Mouse (Mus musculus) layer of hippocampus, postnatal 10 days (tissue): ENCODE data around the gene Lrfn1. TPM values are rescaled to one million over a fixed set of nuclear protein-coding genes. Genes with fewer than 3 reads are reported as not detected.
A peak's percentile ranks its signal among the peaks of the same experiment; 100 is the strongest.
"Not testable (repeated sequence)": the region's sequence is repeated elsewhere in the genome, so short reads cannot be mapped to it uniquely, and the experiment has no call there.

Experiments used
- DNase-seq, 2 experiments: peaks; one replicate each; pipeline ENCODE4 v3.0.0; 2021; ENCODE audit warnings: low spot score in 2 of 2
- total RNA-seq, 2 experiments: library from RNA; stranded (reverse); gene quantifications; 2 replicates each; pipeline ENCODE4 v1.2.3; 2021

The Lrfn1 gene
- total RNA-seq, 2 experiments from 2014 or later = 91.8 to 96.1 TPM

DNA sequence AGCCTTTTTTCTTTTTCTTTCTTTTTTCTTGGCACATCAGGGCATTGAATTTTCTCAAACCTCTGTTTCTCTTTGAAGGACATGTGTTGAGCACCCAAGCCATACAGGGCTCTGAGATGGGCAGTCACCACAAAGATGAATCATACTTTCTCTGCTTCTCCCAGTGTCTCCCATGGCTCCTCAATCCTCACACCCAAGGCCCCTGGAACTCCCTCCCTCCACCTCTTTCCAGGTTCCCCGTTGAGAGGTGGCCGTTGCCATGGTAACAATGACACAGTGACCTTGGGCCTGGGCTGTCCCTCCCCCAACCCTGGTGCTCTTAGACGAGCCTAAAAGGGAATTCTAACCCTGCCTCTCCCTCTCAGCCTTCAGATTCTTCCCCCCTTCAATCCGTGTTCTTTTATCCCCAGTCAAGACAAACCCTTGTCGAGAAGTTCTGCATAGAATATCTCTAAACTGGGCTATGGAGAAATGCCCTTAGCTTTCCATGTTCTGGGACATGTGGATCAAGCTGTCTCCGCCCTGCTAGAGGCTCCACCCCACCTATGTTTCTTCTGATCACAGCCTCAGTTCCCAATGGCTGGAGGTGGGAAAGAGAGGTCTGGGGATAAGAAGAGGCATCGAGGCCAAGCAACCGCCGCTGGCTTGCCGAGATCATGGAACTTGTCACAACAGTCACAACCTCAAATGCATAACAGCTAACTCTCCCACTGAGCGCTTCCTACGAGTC is 4.5 kb upstream of the Lrfn1 start:
- DNase-seq = no peak

DNA sequence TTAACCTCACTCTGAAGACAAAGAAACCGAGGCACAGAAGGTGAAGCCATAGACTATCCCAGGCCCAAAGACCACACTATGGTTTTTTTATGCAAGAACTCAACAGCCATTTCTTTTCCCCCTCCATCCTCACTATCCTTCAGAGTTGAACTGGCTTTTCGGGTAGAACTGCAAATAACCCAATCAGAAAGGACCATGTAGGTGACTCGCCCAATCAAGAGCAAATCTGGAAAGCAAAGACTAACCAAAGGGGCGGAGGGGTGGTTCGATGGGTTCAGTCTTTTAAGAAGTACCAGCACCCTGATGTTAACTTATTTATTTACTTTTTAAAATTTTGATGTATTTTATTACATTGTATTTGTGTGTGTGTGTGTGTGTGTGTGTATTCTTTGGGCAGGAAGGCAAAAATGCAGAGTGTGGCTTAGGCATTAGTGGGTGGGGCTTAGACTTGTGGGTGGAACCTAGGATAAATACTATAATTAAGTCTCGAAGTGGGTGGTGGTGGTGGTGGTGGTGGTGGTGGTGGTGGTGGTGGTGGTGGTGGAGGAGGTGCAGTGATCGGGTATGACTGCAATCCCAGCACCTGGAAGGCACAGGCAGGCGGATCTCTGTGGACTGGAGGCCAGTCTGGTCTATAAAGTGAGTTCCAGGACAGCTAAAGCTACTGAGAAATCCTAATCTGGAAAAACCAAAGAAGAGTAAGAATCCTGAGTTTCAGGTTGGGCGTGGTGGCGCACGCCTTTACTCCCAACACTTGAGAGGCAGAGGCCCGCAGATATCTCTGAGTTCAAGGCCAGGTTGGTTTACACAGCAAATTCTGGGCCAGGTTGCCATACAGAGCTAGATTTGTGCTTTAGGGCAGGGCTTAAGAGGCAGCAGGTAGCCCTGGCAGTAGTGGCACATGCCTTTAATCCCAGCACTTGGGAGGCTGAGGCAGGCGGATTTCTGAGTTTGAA is 3.6 kb upstream of the Lrfn1 start:
- DNase-seq = no peak

DNA sequence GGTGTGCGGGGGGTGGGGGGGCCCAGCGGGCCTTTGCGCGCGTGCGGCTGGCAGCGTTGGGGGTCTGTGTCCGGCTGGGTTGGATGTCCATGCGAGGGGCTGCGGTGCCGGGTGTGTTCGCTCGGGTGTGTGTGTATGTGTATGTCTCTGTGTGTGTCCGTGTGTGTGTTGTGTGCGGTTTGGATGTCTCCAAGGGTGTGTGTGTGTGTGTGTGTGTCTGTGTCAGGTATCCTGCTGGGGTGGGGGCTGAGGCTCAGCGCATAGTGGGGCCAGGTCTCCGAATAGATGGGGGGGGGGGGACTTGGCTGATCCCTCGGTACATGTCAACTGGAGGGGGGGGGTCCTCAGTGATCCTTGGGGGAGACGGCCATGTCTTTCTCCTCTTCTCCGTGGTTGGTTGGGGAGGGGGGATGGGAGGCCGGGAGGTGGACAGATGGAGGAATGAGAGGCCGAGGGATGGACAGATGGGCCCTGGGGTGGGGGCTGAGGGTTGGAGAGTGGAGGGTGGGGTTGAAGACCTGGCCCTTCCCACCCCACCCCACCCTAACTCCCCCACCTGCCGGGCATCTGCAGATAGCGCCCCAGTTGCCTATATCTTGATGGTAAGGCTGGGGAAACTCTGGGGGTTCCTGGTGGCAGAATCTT is 703 bp downstream of the Lrfn1 start:
- no peak for DNase-seq

GRCm38 (mm10) chr7:28460361-28460760 is 8.6 kb downstream of the Lrfn1 start:
- no peak for DNase-seq

DNA sequence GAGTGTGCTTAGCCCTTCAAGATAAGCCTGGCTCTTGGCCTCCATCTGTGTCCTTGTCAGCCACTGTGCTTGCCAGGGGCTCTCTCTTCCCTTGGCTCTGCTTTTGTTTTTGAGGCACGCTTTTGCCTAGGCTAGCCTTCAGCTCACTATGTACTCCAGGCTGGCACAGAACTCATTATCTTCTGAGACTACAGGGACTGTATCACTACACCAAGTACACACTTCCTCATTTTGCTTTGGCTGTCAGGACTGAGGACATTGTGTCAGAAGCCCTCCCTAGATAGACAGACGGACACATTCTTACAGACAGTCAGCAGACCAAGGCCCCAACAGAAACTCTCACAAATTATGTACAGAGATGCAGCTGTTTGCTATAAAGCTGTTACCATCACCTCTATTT is 11.0 kb downstream of the Lrfn1 start:
- no peak for DNase-seq

- peak; percentile 78 to 88 for DNase-seq
These were observed 12.8 kb downstream of the Lrfn1 start for GRCm38 (mm10) chr7:28464416-28465212.

DNA sequence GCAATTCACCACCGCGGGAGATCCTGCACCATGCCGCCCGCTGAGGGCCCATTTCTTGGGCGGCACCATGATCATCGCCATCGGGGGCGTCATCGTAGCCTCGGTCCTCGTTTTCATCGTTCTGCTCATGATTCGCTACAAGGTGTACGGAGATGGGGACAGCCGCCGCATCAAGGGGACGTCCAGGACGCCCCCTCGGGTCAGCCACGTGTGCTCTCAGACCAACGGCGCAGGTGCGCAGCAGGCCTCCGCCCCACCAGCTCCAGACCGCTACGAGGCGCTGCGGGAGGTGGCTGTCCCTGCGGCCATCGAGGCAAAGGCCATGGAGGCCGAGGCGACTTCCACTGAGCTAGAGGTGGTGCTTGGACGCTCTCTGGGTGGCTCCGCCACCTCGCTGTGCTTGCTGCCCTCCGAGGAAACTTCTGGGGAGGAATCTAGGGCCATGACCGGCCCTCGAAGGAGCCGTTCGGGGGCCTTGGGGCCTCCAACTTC is 15.0 kb downstream of the Lrfn1 start:
- DNase-seq = no peak

DNA sequence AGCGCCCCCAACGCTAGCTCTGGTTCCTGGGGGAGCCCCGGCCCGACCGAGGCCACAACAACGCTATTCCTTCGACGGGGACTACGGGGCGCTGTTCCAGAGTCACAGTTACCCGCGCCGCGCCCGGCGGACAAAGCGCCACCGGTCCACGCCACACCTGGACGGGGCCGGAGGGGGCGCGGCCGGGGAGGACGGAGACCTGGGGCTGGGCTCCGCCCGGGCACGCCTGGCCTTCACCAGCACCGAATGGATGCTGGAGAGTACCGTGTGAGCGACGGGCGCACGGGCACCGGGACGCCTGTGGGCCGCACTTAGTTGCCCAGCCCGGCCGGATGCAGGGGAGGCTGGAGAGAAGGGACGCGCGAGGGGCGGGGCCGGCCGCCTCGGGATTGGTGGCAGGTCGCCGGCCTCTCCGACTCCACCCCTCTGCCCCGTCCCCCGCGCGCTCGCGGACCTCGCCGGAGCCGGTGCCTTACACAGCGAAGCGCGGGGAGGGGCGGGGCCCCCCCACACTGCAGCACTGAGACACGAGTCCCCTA is 15.5 kb downstream of the Lrfn1 start:
- peak in 1 of 2 experiments; percentile 39 for DNase-seq

DNA sequence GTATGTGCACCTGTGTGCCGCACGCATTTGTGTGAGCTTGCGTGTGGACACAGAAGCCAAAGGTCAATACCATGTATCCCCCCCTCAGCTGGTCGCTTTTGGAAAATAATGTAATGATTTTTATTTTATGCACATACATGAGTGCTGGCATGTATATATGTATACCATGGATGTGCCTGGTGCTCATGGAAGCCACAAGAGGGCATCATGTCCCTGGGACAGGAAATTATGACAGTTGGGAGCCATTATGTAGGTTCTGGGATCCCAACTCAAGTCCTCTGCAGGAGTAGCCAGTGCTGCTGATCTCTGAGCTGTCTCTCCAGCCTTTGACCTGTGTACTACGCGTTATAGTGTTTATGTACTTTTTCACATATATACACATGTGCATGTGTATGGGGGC is 24.4 kb downstream of the Lrfn1 start:
- DNase-seq = no peak

- no peak for DNase-seq
These were observed 25.6 kb downstream of the Lrfn1 start for GRCm38 (mm10) chr7:28477363-28477762.

DNA sequence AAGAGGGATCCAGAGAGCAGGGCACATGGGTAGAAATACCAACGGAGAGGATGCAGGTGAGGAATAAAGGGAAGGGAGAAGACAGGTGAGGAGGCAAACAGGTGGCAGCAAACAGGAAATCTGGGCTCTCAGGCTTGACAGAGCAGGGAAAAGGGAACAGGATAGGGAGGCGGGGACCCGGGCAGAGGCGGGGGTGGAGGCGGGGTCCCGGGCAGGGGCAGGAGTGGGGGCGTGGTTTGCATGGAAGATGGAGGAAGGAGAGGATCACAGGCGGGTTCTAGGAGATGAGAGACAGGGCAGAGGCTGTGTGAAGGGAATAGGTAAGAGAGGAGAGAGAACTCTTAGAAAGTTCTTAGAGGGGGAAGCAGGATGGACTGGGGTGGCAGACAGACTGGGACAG is 27.1 kb downstream of the Lrfn1 start:
- no peak for DNase-seq

DNA sequence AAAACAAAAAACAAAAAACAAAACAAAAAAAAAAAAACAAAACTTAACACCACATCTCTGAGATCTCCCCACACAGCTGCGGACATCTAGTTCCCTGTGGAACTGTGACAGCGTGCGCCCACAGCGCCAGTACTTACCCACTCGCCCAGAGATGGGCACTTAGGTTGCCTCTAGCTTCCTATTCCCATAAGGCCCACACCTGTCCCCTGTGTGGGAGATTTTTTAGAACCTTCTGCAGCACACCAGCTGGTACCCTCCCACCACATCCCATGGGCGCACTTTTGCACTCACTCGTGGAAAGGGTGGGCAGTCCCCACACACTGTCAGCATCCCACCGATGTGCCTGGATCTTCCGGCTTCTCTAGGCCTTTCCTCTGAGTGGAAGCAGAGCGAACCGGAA is 31.1 kb downstream of the Lrfn1 start:
- DNase-seq = no peak

GRCm38 (mm10) chr7:28484192-28484591 is 32.4 kb downstream of the Lrfn1 start:
- DNase-seq = no peak

- DNase-seq = no peak
These were observed 36.3 kb downstream of the Lrfn1 start for GRCm38 (mm10) chr7:28488030-28488491.

GRCm38 (mm10) chr7:28490410-28490809 is 38.6 kb downstream of the Lrfn1 start:
- peak in 1 of 2 experiments; percentile 34 for DNase-seq

- no peak for DNase-seq
These were observed 39.1 kb downstream of the Lrfn1 start for GRCm38 (mm10) chr7:28490903-28491302.

- DNase-seq = no peak
These were observed 40.5 kb downstream of the Lrfn1 start for GRCm38 (mm10) chr7:28492310-28492709.

GRCm38 (mm10) chr7:28495426-28495825 is 43.6 kb downstream of the Lrfn1 start:
- no peak for DNase-seq

GRCm38 (mm10) chr7:28505585-28505984 is 53.8 kb downstream of the Lrfn1 start:
- no peak for DNase-seq

DNA sequence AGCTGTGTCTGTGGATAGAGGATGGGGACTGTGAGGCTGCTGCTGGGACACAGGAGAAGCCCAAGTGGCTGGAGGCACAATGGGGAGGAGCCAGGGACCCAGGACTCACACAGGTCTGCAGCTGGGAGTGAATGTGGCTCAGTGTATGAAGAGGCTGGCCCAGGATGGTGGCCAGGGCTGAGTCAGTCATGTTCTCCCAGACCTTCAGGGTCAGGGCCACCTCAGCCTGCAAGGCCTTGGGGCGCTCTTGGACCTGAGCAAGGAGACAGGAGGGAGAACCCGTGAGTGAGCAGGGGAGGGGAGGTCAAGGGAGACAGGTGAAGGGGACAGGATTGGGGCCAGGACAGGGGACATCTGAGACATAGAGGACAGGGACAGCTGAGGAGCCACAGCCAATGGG is 57.3 kb downstream of the Lrfn1 start:
- DNase-seq = not testable (repeated sequence)
